Mouse (Mus musculus) MEL (cell line): Measurements from ENCODE around the gene Tm9sf4. TPM values are rescaled to one million over a fixed set of nuclear protein-coding genes. Genes with fewer than 3 reads are reported as not detected.

ENCODE experiments used
- DNase-seq: peaks from one replicate; pipeline ENCODE4 v3.0.0; 2011; ENCODE audit warnings: low read depth, low spot score
- H3K27ac ChIP-seq: 2 replicates; pipeline ENCODE4 v1.5.1; 2012; ENCODE audit warnings: low read depth, mild to moderate bottlenecking, control low read depth, low read length, moderate library complexity; ENCODE audit not compliant: control insufficient read depth
- H3K27me3 ChIP-seq, 2 experiments: fragments of 150-350 bp in 1 of 2; sonication (generic) in 1 of 2; 2 replicates each; pipeline ENCODE4 v1.6.1; 2012; ENCODE audit warnings: low read length in 2 of 2, mild to moderate bottlenecking in 2 of 2, improper control_type of control experiment in 1 of 2, moderate library complexity in 1 of 2; ENCODE audit not compliant: insufficient read depth in 2 of 2, control insufficient read depth in 1 of 2
- H3K36me3 ChIP-seq, 2 experiments: 2 replicates each; pipeline ENCODE4 v1.6.1; 2012 to 2014; ENCODE audit warnings: low read length in 2 of 2, improper control_type of control experiment in 1 of 2, inconsistent platforms in 1 of 2, mild to moderate bottlenecking in 1 of 2; ENCODE audit not compliant: insufficient read depth in 2 of 2, control insufficient read depth in 1 of 2
- H3K4me1 ChIP-seq, 2 experiments: fragments of 150-350 bp in 1 of 2; sonication (generic) in 1 of 2; 2 replicates each; pipeline ENCODE4 v1.6.1; 2012; ENCODE audit warnings: low read length in 2 of 2, improper control_type of control experiment in 1 of 2, mild to moderate bottlenecking in 1 of 2; ENCODE audit not compliant: insufficient read depth in 2 of 2, control insufficient read depth in 1 of 2
- H3K4me3 ChIP-seq, 2 experiments: fragments of 150-350 bp in 1 of 2; sonication (generic) in 1 of 2; 2 replicates each; pipeline ENCODE4 v1.5.1; 2012; ENCODE audit warnings: low read depth in 2 of 2, low read length in 2 of 2, mild to moderate bottlenecking in 2 of 2, moderate library complexity in 2 of 2, control low read depth in 1 of 2, improper control_type of control experiment in 1 of 2; ENCODE audit not compliant: control insufficient read depth in 1 of 2, insufficient read depth in 1 of 2
- H3K79me2 ChIP-seq: 2 replicates; pipeline ENCODE4 v1.6.1; 2012; ENCODE audit warnings: mild to moderate bottlenecking, low read length, moderate library complexity; ENCODE audit not compliant: control insufficient read depth, poor library complexity, insufficient read depth
- H3K9ac ChIP-seq: 2 replicates; pipeline ENCODE4 v1.6.1; 2012; ENCODE audit warnings: low read depth, mild to moderate bottlenecking, control low read depth, low read length, moderate library complexity; ENCODE audit not compliant: control insufficient read depth, poor library complexity, severe bottlenecking
- H3K9me3 ChIP-seq: fragments of 150-350 bp; sonication (generic); replicated peaks from 2 replicates; pipeline ENCODE4 v1.6.1; 2012; ENCODE audit warnings: mild to moderate bottlenecking, low read length, improper control_type of control experiment, moderate library complexity; ENCODE audit not compliant: insufficient read depth
- CTCF ChIP-seq, 3 experiments: IDR thresholded peaks in 2 of 3; conservative IDR thresholded peaks in 1 of 3; 2 replicates each; pipeline ENCODE4 v1.5.1; 2011 to 2012; ENCODE audit warnings: low read length in 3 of 3, low read depth in 2 of 3, mild to moderate bottlenecking in 2 of 3, improper control_type of control experiment in 1 of 3, inconsistent platforms in 1 of 3, mixed read lengths in 1 of 3, moderate library complexity in 1 of 3; ENCODE audit not compliant: control insufficient read depth in 1 of 3, insufficient read depth in 1 of 3, poor library complexity in 1 of 3, severe bottlenecking in 1 of 3
- GABPA ChIP-seq: IDR thresholded peaks from 2 replicates; pipeline ENCODE4 v1.6.1; 2012; ENCODE audit warnings: low read depth, mild to moderate bottlenecking, inconsistent platforms, low read length, improper control_type of control experiment, moderate library complexity
- GATA1 ChIP-seq: IDR thresholded peaks from 2 replicates; pipeline ENCODE4 v1.6.1; 2011; ENCODE audit warnings: low read depth, low read length, improper control_type of control experiment
- MAZ ChIP-seq: IDR thresholded peaks from 2 replicates; pipeline ENCODE4 v1.6.1; 2012; ENCODE audit warnings: low read depth, mild to moderate bottlenecking, inconsistent platforms, low read length, improper control_type of control experiment
- MYB ChIP-seq: IDR thresholded peaks from 2 replicates; pipeline ENCODE4 v1.6.1; 2011; ENCODE audit warnings: mild to moderate bottlenecking, low read depth, low read length, improper control_type of control experiment
- RAD21 ChIP-seq: IDR thresholded peaks from 2 replicates; pipeline ENCODE4 v1.6.1; 2011; ENCODE audit warnings: mild to moderate bottlenecking, low read depth, low read length, improper control_type of control experiment
- RCOR1 ChIP-seq: IDR thresholded peaks from 2 replicates; pipeline ENCODE4 v1.6.1; 2012; ENCODE audit warnings: low read depth, mild to moderate bottlenecking, inconsistent platforms, low read length, improper control_type of control experiment
- SMC3 ChIP-seq: IDR thresholded peaks from 2 replicates; pipeline ENCODE4 v1.6.1; 2011; ENCODE audit warnings: low read depth, low read length, improper control_type of control experiment
- ZC3H11A ChIP-seq: IDR thresholded peaks from 2 replicates; pipeline ENCODE4 v1.6.1; 2012; ENCODE audit warnings: low read depth, mild to moderate bottlenecking, inconsistent platforms, low read length, improper control_type of control experiment
- ZMIZ1 ChIP-seq: IDR thresholded peaks from 2 replicates; pipeline ENCODE4 v1.6.1; 2012; ENCODE audit warnings: low read depth, mild to moderate bottlenecking, inconsistent platforms, low read length, improper control_type of control experiment, moderate library complexity
- polyA plus RNA-seq, 2 experiments: library from polyadenylated mRNA; stranded (reverse) in 1 of 2; unstranded in 1 of 2; fragments of >175 nt in 1 of 2; fragments of >200 nt in 1 of 2; gene quantifications; 2 replicates each; pipeline versions ENCODE4 v1.2.1 to v1.2.4; 2012; ENCODE audit warnings: low replicate concordance in 2 of 2, low read depth in 1 of 2; ENCODE audit not compliant: insufficient read length in 2 of 2, insufficient read depth in 1 of 2, missing spikeins in 1 of 2
- total RNA-seq: library from RNA; depleted of rRNA; stranded (reverse); fragments of 300-350 nt; gene quantifications from 2 replicates; pipeline ENCODE4 v1.2.3, GENCODE M21; 2012

The Tm9sf4 gene
- total and polyA plus RNA-seq, 3 experiments: 16.1 to 269 (median 29.8) TPM

- Histone ChIP-seq H3K9ac (no peak overlapping the region), H3K79me2 (no peaks in the 10 kb centered on the region), H3K36me3 (no peaks in the 10 kb centered on the region), H3K4me1 (no peaks in the 10 kb centered on the region), H3K9me3 (no peaks in the 10 kb centered on the region), H3K27ac (no peak overlapping the region), H3K27me3 (no peaks in the 10 kb centered on the region), H3K4me3 (no peak overlapping the region)
- no peak for DNase-seq
- no peak for TF ChIP-seq ZMIZ1
- TF ChIP-seq GABPA: no peak
- TF ChIP-seq MYB: no peak
- no peak for TF ChIP-seq MAZ
Measured at GRCm38 (mm10) chr2:153151926-153152665, 9.0 kb upstream of the Tm9sf4 start.

- Histone ChIP-seq H3K79me2 (no peaks in the 10 kb centered on the region), H3K4me1 (no peaks in the 10 kb centered on the region), H3K27me3 (no peaks in the 10 kb centered on the region), H3K27ac (no peak overlapping the region), H3K4me3 (no peak overlapping the region), H3K9me3 (no peaks in the 10 kb centered on the region), H3K9ac (no peak overlapping the region), H3K36me3 (no peaks in the 10 kb centered on the region)
- TF ChIP-seq RCOR1: no peak
- no peak for DNase-seq
Measured at GRCm38 (mm10) chr2:153153033-153153450, 8.1 kb upstream of the Tm9sf4 start.

GRCm38 (mm10) chr2:153157270-153157669, 3.8 kb upstream of the Tm9sf4 start:
- H3K9me3 ChIP-seq: no peaks in the 10 kb centered on the region
- H3K4me1 ChIP-seq: peaks cover 0 to 2% of the 10 kb centered on the region in 2 experiments; a peak in 2 of 4 replicates
- H3K79me2 ChIP-seq: peaks cover 8% of the 10 kb centered on the region
- DNase-seq: peak; percentile 76
- H3K4me3 ChIP-seq: no peak overlapping the region
- H3K27ac ChIP-seq: no peak overlapping the region
- H3K9ac ChIP-seq: no peak overlapping the region
- TF ChIP-seq CTCF (IDR thresholded peaks at IDR 0.05 in 2 of 3, conservative IDR thresholded peaks at IDR 0.05 in 1 of 3; ENCODE audit: control insufficient read depth in 1 of 3, insufficient read depth in 1 of 3, low read depth in 2 of 3, low read length in 3 of 3, poor library complexity in 1 of 3, severe bottlenecking in 1 of 3): peak; percentile 67 to 77 (median 68)
- no peak for TF ChIP-seq GATA1
- peak; percentile 73 for TF ChIP-seq SMC3
- peak; percentile 77 for TF ChIP-seq RAD21
- peak; percentile 73 for TF ChIP-seq ZC3H11A
- peaks cover 0 to 1% of the 10 kb centered on the region in 2 experiments; a peak in 2 of 4 replicates for H3K36me3 ChIP-seq
- no peaks in the 10 kb centered on the region for H3K27me3 ChIP-seq
